Mouse (Mus musculus) hindbrain, embryonic 10.5 days (tissue): Measurements from ENCODE around the gene Efcab10. TPM values are rescaled to one million over a fixed set of nuclear protein-coding genes. Genes with fewer than 3 reads are reported as not detected.

ENCODE experiments used
- DNase-seq: peaks from one replicate; pipeline ENCODE4 v3.0.0-alpha.2; 2017; ENCODE audit warnings: low spot score
- H3K27ac ChIP-seq: fragments of 300-500 bp; sonication (generic); 2 replicates; pipeline ENCODE4 v1.5.1; 2016; ENCODE audit warnings: mild to moderate bottlenecking, moderate library complexity
- H3K27me3 ChIP-seq: fragments of 300-500 bp; sonication (generic); 2 replicates; pipeline ENCODE4 v1.6.1; 2016; ENCODE audit warnings: mild to moderate bottlenecking; ENCODE audit not compliant: poor library complexity, insufficient read depth, severe bottlenecking
- H3K36me3 ChIP-seq: fragments of 300-500 bp; sonication (generic); 2 replicates; pipeline ENCODE4 v1.6.1; 2016; ENCODE audit warnings: mild to moderate bottlenecking, moderate library complexity
- H3K4me1 ChIP-seq: fragments of 300-500 bp; sonication (generic); replicated peaks from 2 replicates; pipeline ENCODE4 v1.6.1; 2016; ENCODE audit warnings: mild to moderate bottlenecking
- H3K4me3 ChIP-seq: fragments of 300-500 bp; sonication (generic); 2 replicates; pipeline ENCODE4 v1.5.1; 2016; ENCODE audit warnings: mild to moderate bottlenecking, moderate library complexity
- H3K9me3 ChIP-seq: fragments of 300-500 bp; sonication (generic); 2 replicates; pipeline ENCODE4 v1.6.1; 2016; ENCODE audit warnings: mild to moderate bottlenecking, moderate library complexity
- WGBS: fragments of 180-500 bp; shearing (Covaris S2); methylation state at CpG from one replicate; pipeline ENCODE4 v1.1.7; 2016; 5-methylcytosine and 5-hydroxymethylcytosine counted together
- polyA plus RNA-seq: library from polyadenylated mRNA; unstranded; fragments of >200 nt; fragmentation: Nextera tagmentation; extraction: Ambion mirVana; gene quantifications from 2 replicates; pipeline ENCODE4 v1.2.1, GENCODE M21; 2016

Efcab10 gene
- polyA plus RNA-seq, 1 experiment from 2014 or later, result 2.8 TPM

GRCm38 (mm10) chr12:33379624-33380445 is 14.8 kb upstream of the Efcab10 start:
- peak overlapping the region; percentile 42 for H3K4me3 ChIP-seq
- H3K27me3 ChIP-seq, result no peaks in the 10 kb centered on the region
- no peaks in the 10 kb centered on the region for H3K9me3 ChIP-seq
- WGBS, result 20% methylated on average over 22 of the region's 22 CpGs
- peaks cover 7% of the 10 kb centered on the region; the same call in 1 of the 2 replicates for H3K4me1 ChIP-seq
- peak; percentile 90 for DNase-seq
- no peaks in the 10 kb centered on the region for H3K36me3 ChIP-seq
- 0 out of 2 replicates have a peak overlapping the region, but pooled peaks have one; percentile 23 for H3K27ac ChIP-seq

- 0 out of 2 replicates have a peak, but pooled peaks cover 5% of the 10 kb centered on the region for H3K27me3 ChIP-seq
- H3K27ac ChIP-seq, result no peak overlapping the region
- 9% methylated on average over 5 of the region's 5 CpGs for WGBS
- no peak overlapping the region for H3K4me3 ChIP-seq
- H3K36me3 ChIP-seq, result no peaks in the 10 kb centered on the region
- 0 out of 2 replicates have a peak, but pooled peaks cover 3% of the 10 kb centered on the region for H3K4me1 ChIP-seq
- DNase-seq, result peak; percentile 79
- no peaks in the 10 kb centered on the region for H3K9me3 ChIP-seq
These were observed 5.8 kb upstream of the Efcab10 start for GRCm38 (mm10) chr12:33388842-33389241.

GRCm38 (mm10) chr12:33390844-33391560 is 3.7 kb upstream of the Efcab10 start:
- Histone ChIP-seq H3K27me3 (0 out of 2 replicates have a peak, but pooled peaks cover 4% of the 10 kb centered on the region), H3K36me3 (no peaks in the 10 kb centered on the region), H3K4me1 (peaks cover 13% of the 10 kb centered on the region), H3K4me3 (no peak overlapping the region), H3K9me3 (no peaks in the 10 kb centered on the region), H3K27ac (no peak overlapping the region)
- 80% methylated on average over 2 of the region's 2 CpGs for WGBS
- no peak for DNase-seq

GRCm38 (mm10) chr12:33403265-33403693 is 8.6 kb downstream of the Efcab10 start:
- Histone ChIP-seq H3K9me3 (no peaks in the 10 kb centered on the region), H3K4me1 (peaks cover 11% of the 10 kb centered on the region), H3K36me3 (no peaks in the 10 kb centered on the region), H3K4me3 (no peak overlapping the region), H3K27me3 (no peaks in the 10 kb centered on the region), H3K27ac (no peak overlapping the region)
- WGBS, result 66% methylated on average over 7 of the region's 7 CpGs
- no peak for DNase-seq

- Histone ChIP-seq H3K4me3 (no peak overlapping the region), H3K27ac (0 out of 2 replicates have a peak overlapping the region, but pooled peaks have one; percentile 23), H3K27me3 (no peaks in the 10 kb centered on the region), H3K9me3 (no peaks in the 10 kb centered on the region), H3K36me3 (no peaks in the 10 kb centered on the region), H3K4me1 (peaks cover 11% of the 10 kb centered on the region)
- DNase-seq, result no peak
- 59% methylated on average over 5 of the region's 5 CpGs for WGBS
These were observed 10.3 kb downstream of the Efcab10 start for GRCm38 (mm10) chr12:33404996-33405395.

GRCm38 (mm10) chr12:33405398-33406026 is 10.9 kb downstream of the Efcab10 start:
- H3K36me3 ChIP-seq, result no peaks in the 10 kb centered on the region
- H3K9me3 ChIP-seq, result no peaks in the 10 kb centered on the region
- peaks cover 11% of the 10 kb centered on the region for H3K4me1 ChIP-seq
- no peaks in the 10 kb centered on the region for H3K27me3 ChIP-seq
- 42% methylated on average over 6 of the region's 6 CpGs for WGBS
- 0 out of 2 replicates have a peak overlapping the region, but pooled peaks have one; percentile 23 for H3K27ac ChIP-seq
- H3K4me3 ChIP-seq, result no peak overlapping the region
- no peak for DNase-seq

- no peak overlapping the region for H3K4me3 ChIP-seq
- H3K36me3 ChIP-seq, result no peaks in the 10 kb centered on the region
- no peaks in the 10 kb centered on the region for H3K27me3 ChIP-seq
- 55% methylated on average over 6 of the region's 6 CpGs for WGBS
- H3K9me3 ChIP-seq, result no peaks in the 10 kb centered on the region
- no peak overlapping the region for H3K27ac ChIP-seq
- DNase-seq, result no peak
- H3K4me1 ChIP-seq, result no peaks in the 10 kb centered on the region
These were observed 17.0 kb downstream of the Efcab10 start for GRCm38 (mm10) chr12:33411580-33412151.

- 37% methylated on average over 3 of the region's 3 CpGs for WGBS
- Histone ChIP-seq H3K27ac (no peak overlapping the region), H3K4me1 (no peaks in the 10 kb centered on the region), H3K9me3 (no peaks in the 10 kb centered on the region), H3K27me3 (no peaks in the 10 kb centered on the region), H3K36me3 (no peaks in the 10 kb centered on the region), H3K4me3 (no peak overlapping the region)
- peak; percentile 50 for DNase-seq
These were observed 29.7 kb downstream of the Efcab10 start for GRCm38 (mm10) chr12:33424329-33424728.

- Histone ChIP-seq H3K36me3 (no peaks in the 10 kb centered on the region), H3K9me3 (no peaks in the 10 kb centered on the region), H3K4me1 (peaks cover 9% of the 10 kb centered on the region), H3K4me3 (no peak overlapping the region), H3K27me3 (no peaks in the 10 kb centered on the region), H3K27ac (no peak overlapping the region)
- 29% methylated on average over 3 of the region's 3 CpGs for WGBS
- no peak for DNase-seq
These were observed 32.6 kb downstream of the Efcab10 start for GRCm38 (mm10) chr12:33427293-33427692.

- Histone ChIP-seq H3K36me3 (no peaks in the 10 kb centered on the region), H3K27ac (no peak overlapping the region), H3K4me1 (peaks cover 9% of the 10 kb centered on the region), H3K4me3 (no peak overlapping the region), H3K9me3 (no peaks in the 10 kb centered on the region), H3K27me3 (no peaks in the 10 kb centered on the region)
- DNase-seq, result no peak
- 85% methylated on average over 2 of the region's 2 CpGs for WGBS
These were observed 33.1 kb downstream of the Efcab10 start for GRCm38 (mm10) chr12:33427726-33428125.

- Histone ChIP-seq H3K27me3 (no peaks in the 10 kb centered on the region), H3K36me3 (peaks cover 10% of the 10 kb centered on the region; the same call in 1 of the 2 replicates), H3K4me3 (peak within 1 kb of the TSS; percentile 84), H3K9me3 (no peaks in the 10 kb centered on the region), H3K27ac (peak within 1 kb of the TSS; percentile 91), H3K4me1 (peaks cover 9% of the 10 kb centered on the region)
- WGBS, result under 1% methylated on average over 66 of the region's 66 CpGs
- DNase-seq, result peak; percentile 96
These were observed 34.9 kb downstream of the Efcab10 start, which contains the start of gene Twistnb for GRCm38 (mm10) chr12:33429387-33430160. Twistnb (plus strand) TSS chr12:33429635.

- peaks cover 9% of the 10 kb centered on the region for H3K4me1 ChIP-seq
- H3K36me3 ChIP-seq, result peaks cover 38% of the 10 kb centered on the region
- no peak for DNase-seq
- 91% methylated on average over 9 of the region's 9 CpGs for WGBS
- H3K4me3 ChIP-seq, result no peak overlapping the region
- H3K27me3 ChIP-seq, result no peaks in the 10 kb centered on the region
- no peak overlapping the region for H3K27ac ChIP-seq
- H3K9me3 ChIP-seq, result no peaks in the 10 kb centered on the region
These were observed 39.2 kb downstream of the Efcab10 start for GRCm38 (mm10) chr12:33433812-33434211.
